Mouse (Mus musculus) CD4-positive, CD25-positive, alpha-beta regulatory T cell, adult 4 months (primary cell): ENCODE measurements around the gene Ube2i. TPM values are rescaled to one million over a fixed set of nuclear protein-coding genes. Genes with fewer than 3 reads are reported as not detected.
A peak's percentile ranks its signal among the peaks of the same experiment; 100 is the strongest.
"Not testable (repeated sequence)": the region's sequence is repeated elsewhere in the genome, so short reads cannot be mapped to it uniquely, and the experiment has no call there.

Experiments used
- ATAC-seq: one replicate; pipeline ENCODE4 v1.8.0; 2017
- polyA plus RNA-seq, 2 experiments: library from polyadenylated mRNA; unstranded; fragments of 100-300 nt; shearing (Covaris generic); gene quantifications; one replicate each; pipeline ENCODE4 v1.2.1; 2017

The Ube2i gene
- polyA plus RNA-seq, 2 experiments from 2014 or later = 417 to 488 TPM

DNA sequence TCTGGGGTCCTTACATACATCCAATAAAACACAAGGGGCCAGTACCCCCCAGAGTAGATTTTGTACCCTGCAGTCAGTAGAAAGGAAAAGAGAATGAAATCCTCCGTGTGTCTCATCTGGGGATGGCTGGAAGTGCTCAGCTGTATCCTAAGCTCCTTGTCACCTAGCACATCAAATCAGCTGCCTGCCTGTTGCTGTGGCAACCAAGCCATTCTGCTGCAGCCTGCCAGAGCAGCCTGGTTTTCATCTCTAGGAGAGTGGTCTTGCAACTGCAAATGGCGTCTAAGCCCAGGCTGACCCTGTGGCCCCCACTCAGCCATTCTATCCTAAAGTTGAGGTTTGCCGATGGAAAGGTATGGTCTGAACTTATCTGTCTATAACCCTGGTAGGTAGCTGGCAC lies 21.8 kb downstream of the Ube2i start:
- ATAC-seq = no peak

DNA sequence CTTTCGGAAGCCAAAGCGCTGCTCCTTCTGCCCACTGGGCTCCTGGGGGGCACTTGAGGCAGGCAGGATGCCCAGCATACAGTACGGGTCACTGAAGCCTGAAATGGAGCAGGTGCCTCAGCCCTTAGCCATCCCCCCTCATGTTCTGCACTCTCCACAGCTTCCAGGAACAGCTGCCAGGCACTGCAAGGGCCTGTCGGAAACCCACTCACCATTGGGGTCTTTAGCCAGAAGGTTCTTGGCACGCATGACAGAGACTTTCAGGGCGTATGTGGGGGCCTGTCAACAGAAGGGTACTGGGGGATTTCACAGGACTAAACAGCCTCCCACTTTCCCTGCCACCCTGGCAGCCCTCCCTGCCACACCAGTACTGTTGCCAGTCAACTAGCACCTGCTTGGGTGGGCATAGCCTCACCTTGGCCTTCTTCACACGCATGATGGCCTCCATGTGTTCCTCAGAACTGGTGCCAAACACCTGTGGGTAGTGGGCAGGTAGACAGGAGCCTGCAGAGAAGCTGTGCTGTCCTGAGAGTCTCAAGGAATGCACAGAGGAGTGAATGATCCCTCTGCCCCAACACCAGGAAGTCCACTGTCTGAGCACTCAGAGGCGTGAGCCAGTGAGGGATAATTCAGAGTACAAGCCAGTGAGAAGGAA lies 24.1 kb downstream of the Ube2i start:
- no peak for ATAC-seq

DNA sequence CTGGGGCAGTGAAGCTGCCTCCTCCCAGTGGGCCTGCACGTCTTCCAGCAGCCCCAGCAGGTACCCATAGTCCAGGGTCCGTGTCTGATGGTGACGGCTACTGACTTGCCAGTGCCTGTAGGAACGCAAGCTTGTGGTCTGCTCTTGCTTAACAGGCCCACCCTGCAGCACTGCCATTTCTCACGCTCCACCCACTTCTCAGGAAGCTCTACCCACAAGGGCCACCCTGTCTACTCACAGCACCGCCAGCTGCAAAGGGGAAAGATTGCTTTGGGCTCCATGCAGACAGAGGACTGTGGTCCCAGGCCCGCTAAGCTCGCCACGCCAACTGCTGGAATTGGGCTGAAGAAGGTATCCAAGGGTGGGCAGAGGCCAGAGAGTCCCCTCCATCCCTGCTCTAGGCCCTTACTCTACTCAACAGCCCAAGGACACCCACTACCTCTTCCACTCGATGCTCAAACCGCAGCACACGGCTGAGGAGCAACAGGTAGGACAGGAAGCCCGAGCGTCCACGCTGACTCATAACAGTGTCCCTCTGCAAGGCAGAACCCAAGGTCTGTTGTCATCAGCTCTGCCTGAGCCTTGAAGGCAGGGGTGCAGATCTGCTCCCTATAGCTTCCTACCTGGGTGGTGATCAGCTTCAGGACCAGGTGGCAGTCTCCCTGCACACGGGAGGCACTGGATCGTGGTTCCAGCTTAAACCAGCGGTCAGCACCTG lies 26.2 kb downstream of the Ube2i start:
- ATAC-seq = peak; percentile 84

DNA sequence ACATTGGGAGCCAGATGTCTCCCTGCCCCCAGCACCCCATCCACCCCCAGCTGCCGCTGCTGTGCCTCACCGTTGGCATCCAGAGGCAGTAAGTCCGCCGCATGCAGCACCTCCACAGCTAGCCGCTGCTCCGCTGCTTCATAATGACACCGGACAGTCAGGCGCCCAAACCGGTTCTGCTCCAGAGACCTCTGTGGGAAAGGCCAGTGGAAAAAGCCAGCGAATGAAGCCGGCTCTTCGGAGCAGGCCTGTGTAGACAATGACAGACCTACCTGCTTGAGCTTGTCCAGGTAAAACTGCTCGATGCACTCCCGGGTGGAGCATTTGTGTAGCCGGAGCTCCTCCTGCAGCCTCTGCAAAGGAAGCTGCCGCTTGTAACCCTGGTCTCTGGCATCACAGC lies 30.2 kb downstream of the Ube2i start:
- ATAC-seq = no peak

DNA sequence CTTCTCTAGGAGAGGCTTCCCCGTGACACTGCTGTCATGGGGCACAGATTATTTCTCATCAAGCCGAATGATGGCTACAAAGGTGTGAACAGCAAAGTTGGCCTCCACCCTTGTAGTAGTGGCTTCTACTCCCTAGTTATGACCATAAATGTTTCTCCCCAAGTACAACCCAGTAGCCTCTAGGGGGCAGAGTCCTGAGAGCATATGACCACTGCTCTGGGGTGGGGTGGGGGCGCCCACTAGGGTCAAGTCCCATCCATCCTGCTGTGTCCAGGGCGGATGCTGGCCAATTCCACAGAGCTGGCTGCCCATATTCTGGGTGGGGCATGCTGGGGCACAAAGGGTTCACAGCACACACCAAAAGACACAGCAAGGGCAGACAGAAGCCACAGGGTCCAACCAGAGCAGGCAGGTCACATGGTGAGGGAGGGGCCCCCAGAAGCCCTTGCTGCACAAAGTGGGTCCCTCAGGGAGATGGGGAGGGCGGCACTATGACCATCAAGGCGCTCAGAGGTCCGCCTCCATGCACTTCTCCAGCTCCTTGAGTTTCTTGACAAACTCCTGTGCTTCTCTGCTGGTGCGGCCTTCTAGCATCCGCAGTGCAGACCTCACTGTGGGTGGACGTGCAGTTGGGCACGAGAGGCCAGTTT lies 31.2 kb downstream of the Ube2i start:
- no peak for ATAC-seq

DNA sequence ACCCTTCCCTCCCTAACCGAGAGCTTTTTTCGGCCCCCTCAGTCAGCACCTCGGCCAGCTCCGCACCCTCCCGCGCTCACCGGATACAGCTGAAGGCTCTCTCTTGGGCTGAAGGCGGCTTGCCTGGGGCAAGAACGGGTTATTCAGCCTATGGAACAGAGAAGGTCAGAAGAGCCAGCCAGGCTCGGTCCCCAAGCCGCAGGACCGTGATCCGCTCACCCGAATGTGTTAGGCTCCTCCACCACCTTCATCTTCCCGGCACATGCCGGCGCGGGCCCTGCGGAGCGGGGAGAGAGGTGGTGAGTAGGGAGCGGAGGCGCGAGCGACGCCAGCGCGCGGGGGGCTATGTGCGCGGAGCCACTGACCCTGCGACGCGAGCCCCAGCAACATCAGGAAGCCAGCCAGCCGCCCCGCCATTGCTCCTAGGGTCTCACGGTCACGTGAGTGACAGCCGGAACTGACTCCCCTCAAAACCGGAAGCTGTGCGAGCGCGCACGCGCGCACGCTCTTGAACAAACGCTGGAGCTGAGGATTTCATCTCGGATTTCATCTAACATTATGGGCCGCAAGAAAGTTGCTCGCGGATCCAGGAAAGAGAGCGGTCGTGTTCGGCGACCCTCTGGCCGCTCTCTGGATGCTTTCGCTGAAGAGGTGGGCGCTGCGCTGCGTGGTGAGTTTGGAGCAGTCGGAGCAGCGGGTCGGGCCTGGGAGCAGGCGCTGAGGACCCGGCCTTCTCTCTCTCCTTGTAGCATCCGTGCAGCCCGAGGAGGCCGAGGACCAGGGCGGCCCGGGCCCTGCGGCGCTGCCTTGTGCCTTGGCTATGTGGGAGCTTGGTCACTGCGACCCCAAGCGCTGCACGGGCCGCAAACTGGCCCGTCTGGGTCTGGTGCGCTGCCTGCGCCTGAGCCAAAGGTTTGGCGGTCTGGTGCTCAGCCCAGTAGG lies 34.5 kb downstream of the Ube2i start, which contains the start of the genes Gnptg and Tsr3:
TSS of gene Gnptg (minus strand) at position 430 of the 942 bp plus-strand sequence.
TSS of gene Tsr3 (plus strand) at position 476 of the 942 bp plus-strand sequence.
- ATAC-seq = peak; percentile 92

DNA sequence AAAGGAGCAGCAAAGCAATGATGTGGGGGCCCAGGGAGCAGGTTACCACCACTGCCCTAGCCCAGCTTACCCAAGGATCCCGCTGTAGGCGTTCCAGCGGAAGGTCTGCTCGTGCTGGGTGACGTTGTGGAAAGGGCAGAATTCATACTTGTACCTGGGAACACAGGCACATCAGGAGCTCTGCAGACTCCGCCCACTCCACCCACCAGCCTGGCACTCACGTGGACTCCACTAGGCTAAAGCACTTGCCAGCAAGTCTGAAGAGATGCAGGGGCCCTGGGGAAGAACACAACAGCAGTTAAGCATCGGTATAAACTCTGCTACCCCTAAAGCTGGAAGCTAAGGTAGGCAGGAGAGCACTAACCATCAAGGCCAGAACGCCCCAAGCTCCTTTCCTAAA lies 38.8 kb downstream of the Ube2i start:
- ATAC-seq = no peak

DNA sequence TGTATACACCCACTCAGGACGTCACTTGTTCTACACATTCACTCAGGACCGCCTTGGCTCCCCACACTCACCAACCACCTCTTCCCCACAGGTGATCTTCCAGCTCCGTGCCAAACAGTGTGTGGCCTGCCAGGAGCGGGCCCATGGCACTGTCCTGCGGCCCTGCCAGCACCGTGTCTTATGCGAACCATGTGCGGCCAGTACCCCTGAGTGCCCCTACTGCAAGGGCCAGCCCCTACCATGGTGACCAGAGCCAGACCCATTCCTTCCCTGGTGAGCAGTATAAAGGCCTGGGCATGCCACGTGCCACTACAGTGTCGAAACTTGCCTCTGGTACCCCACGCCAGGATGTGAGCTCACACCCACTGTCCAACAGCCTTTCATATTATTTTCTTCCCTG lies 42.8 kb downstream of the Ube2i start:
- ATAC-seq = not testable (repeated sequence)

DNA sequence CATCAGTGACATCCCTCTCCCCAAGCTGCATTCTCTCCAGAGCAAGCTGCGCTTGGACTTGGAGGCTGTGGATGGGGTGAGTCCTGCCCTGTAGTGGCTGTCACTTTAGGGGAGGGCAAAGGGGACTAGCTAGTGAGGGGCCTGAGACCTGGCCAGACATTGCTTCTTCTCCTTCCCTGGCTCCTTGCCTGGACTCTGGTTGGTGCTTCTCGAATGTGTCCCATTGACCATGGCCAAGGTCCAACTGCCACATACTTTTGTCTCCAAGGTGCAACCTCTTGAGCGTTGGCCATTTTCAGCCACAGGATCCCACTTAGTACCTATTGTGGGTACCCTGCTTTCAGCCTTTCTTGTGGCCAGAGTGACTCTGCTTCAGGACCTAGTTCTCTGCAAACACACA lies 43.7 kb downstream of the Ube2i start:
- ATAC-seq = no peak

DNA sequence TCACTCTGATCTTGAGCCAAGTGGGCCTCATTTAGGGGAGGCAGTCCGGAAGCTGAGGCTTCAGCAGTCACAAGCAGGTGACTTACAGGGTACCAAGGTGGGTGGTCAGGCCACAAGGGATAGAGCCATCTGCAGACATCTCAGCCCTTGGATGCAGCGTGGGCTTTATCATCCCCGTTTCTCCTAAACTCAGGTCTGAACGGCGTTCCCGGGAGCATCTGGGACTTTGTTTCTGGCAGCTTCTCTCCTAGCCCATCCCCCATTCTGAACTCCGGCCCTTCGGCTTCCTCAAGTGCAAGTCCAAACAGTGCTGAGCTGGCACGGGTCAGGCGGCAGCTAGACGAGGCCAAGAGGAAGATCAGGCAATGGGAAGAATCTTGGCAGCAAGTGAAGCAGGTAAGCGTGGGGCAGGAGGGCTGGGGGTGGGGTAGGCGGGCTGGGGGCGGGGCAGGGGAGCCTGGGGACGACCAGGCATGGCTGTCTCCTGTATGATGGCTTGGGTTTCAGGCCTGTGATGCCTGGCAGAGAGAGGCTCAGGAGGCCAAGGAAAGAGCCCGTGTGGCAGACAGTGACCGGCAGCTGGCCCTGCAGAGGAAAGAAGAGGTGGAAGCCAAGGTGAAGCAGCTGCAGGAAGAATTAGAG lies 44.3 kb downstream of the Ube2i start:
- not testable (repeated sequence) for ATAC-seq

DNA sequence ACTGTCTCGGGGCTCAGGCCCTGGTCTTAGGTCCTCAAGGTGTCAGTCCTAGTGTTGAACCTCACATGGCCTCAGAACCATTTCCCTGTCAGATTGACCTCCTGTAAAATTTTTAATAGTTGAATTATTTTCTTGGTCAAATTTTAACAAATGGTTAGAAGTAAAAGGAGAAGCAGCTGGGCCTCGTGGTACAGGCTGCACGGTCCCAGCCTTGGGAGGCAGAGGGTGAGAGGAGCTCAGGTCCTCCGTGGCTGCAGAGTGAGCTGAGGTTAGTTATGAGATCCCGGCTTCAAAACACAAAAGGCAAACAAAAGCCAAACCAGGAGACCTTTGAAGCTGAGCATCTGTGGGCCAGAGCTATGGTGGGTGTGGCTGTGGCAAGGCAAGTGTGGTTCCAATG lies 46.4 kb downstream of the Ube2i start:
- no peak for ATAC-seq

DNA sequence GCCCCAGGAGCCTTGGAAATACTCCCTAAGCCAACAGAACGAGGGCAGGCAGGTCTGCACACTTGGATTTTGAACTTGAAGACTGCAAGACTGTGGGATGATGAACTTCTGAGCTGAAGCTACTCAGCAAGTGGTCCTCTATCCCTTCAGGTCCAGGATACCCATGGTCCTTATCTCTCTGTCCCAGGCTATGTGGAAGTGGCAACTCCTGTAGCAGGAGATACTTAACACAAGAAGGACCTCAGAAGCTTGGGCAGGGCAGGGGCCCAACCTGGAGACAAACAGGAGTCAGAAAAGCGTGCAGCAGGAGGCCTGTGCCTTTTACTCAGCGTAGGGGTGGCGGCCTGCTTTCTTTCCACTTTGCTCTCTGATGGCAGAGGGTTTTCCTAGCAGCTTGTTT lies 48.8 kb downstream of the Ube2i start:
- ATAC-seq = no peak

DNA sequence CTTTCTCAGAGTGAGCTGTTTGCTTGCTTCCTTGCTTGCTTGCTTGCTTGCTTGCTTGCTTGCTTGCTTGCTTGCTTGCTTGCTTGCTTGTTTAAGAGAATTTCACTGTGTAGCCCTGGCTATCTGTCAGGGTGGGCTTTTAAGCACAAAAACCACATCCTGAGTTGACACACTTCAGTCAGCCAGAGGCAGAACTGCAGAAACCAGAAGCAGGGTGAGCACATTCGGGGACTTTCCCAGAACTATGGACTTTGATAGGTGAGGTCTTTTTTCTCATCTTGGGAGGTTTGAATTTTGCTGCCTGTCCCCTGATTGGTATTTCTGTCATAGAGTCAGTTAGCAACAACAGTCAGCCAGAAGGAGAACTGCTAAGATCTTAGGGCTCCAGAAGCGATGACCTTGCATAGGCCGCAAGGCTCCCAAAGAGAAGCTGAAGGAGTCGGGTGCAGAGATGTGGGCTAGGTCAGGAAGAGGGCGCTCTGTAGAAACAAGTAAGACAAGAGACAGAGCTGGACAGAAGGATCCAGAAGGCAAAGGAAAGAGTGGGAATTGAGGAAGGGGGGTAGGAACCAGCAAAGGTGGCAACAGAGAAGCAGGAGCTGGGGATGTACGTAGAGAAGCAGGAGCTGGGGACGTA lies 49.7 kb downstream of the Ube2i start:
- peak; percentile 79 for ATAC-seq

DNA sequence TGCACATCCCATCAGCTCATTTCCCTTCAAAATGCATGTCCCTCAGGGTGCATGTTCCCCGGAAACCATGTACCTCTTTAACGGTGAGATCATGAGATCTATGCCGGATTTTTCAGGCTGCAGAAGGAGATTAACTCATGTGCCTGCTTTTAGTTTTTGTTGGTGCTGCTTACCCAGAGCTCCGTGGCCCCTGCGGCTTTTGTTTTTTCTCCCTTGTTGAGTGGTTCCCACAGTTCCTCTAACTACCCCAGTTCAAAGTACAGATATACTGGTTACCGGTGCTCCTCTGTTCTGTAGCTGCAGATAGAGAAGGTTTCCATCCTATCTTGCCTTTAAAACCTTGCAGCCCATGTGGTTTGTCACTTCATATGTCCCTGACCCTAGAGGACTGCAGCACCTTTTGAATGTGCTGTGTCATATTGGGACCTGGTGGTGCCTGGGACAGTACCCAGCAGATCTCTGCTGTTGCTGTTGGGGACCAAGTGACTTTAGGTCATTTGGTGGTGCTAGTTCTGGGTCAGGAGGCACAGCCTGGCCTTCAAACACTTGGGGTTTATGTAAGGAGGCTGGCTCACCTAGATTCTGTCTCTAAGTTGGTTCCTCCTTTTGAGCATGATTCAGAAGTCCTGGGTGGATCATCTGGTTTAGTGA lies 51.3 kb downstream of the Ube2i start:
- ATAC-seq = peak; percentile 5

DNA sequence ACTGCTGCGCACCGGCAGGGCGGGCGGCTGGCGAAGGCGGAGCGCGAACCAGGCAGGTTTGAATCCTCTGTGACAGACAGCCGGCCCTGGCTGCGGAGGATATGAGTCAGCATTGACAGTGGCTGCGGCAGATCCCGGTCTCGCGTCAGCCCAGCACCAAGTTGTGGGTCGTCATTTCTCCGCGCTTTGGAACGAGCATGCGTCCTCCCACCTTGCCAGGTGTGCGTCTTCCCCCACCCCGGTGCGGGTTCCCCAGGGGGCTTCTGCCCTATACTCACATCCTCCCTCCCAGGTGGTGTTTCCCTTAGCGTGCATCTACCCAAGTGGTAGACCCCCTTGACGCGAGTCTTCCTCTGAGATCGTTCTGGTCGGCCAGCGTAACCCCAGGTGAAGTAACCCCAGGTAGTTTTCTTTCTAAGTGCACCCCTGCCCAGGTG lies 51.9 kb downstream of the Ube2i start:
- ATAC-seq = peak; percentile 60

DNA sequence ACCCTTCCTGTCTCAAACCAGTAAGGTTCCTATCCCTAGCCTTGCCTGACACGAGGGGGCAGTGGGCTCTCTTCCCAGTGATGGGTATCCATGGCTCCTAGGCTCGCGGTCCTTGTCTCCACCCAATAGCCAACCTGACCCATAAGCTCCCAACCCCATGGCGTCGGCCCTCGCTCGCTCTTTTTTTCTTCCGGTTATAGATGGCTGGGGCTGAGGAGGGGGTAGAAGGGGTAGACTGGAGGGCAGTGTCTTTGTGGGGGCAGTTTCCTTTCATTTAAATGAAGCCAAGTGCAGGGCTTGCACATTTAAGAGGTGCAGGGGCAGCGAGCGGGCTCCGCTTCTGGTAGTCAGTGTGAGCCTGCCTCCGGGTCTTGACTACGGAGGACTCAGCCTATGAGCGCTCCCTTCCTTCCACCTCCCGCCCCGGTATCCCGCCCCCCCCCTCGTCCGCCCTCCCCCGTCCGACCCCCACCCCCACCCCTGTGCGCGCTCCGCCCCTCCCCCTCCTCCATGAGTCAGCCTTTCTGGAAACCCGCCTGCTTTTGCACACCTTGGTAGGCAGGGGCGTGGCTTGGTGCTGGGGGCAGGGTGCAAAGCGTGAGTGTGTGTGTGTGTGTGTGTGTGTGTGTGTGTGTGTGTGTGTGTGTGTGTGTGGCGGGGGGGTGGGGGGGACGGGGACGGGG lies 52.5 kb downstream of the Ube2i start:
- peak; percentile 32 for ATAC-seq

DNA sequence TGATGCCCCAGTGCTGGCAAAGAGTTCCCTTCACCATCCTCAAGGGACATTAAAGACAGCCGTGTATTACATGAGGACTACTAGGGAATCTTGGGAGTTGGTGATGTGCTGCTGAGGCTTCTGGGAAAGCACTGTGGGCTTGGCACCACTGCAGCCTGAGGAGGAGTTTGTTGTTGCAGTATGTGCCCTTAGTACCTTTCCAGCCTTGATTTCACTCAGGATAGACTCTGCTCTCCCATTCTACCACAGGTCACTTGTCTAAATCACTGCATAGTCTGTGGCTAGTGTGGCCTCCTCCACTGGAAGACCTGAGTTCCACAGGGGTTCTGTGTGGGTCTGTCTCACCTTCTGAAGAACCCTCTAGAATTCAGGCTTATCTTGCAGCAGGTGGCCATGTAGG lies 53.7 kb downstream of the Ube2i start:
- no peak for ATAC-seq

DNA sequence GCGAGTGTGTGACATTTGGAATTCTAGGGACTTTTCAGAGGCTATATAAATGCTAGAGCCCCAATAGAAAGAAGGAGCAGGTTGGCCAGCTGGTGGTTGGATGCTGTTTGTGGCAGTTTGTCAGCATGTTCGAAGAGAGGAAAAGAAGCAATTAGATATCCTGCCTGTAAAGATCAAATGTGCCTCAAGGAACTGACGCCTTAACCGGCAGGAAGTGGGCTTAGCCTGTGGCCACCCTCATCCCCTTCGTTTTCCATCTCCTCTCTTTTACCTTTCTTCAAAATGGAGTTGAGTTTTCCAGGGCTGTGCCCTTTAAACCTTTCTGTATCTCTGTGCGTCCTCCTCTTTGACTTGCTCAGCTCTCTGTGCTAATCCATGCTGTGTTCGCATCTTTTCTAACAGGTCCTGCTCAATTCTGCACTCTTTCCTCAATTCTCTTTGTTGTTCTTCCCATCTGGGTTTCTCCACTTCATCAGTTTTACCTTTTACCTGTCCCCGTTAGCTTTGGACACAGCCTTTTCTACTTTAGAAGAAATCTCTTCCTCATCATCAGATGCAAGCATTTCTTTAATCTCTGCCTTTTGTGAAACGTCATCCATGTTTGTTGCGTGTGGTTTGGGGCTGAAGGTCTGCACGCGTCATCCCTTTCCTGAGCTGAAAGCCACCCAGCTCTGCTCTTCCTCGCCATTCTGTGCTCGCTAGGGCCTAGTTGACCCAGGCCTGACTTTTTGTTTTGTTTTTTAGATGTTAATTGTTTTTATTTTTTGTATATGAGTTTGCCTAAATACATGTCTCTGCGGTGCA lies 54.7 kb downstream of the Ube2i start:
- ATAC-seq = peak; percentile 32

DNA sequence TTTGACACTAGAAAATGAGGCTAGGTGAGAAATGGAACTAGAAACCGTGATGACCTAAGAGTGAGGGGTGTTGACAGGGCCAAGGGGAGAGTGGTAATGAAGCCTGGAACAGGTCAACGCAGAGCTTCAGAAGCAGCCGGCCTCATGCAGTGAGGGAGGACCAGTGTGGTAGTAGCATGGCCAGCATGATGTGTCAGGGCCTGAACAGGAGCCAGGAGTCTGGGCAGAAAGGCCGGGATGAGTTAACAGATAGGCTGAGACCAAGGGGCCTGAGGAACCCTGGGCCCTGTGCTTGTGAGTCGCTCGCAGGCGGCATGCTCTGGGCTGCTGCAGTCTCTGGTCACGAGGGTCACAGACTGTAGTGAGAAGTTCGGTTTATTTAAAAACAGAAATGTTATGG lies 55.5 kb downstream of the Ube2i start:
- no peak for ATAC-seq

DNA sequence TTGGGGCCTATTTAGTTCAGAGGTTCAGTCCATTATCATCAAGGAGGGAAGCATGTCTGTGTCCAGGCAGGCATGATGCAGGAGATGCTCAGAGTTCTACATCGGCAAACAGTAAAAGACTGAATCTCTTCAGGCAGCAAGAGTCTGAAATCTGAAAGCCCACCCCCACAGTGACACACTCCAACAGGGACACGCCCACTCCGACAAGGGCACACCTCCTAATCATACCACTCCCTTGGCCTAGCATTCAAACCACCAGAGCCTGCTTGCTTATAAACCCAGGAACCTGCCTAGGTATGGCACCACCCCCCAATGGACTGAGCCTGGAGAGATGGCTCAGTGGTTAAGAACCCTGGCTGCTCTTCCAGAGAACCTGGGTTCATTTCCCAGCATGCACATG lies 59.0 kb downstream of the Ube2i start:
- ATAC-seq = no peak
